Mouse (Mus musculus) lung, adult 2 months (tissue): ENCODE data around the gene Snrpa.

Source experiments
- CTCF ChIP-seq: fragments of 200-500 bp; IDR thresholded peaks from 2 replicates; pipeline ENCODE4 v1.5.1; 2011; ENCODE audit warnings: mild to moderate bottlenecking, low read length, control low read depth; ENCODE audit not compliant: insufficient read depth
- POLR2A ChIP-seq: fragments of 200-500 bp; IDR thresholded peaks from 2 replicates; pipeline ENCODE4 v1.6.1; 2011; ENCODE audit warnings: low read depth, mild to moderate bottlenecking, control low read depth, low read length, borderline replicate concordance; ENCODE audit errors: extremely low read depth

DNA sequence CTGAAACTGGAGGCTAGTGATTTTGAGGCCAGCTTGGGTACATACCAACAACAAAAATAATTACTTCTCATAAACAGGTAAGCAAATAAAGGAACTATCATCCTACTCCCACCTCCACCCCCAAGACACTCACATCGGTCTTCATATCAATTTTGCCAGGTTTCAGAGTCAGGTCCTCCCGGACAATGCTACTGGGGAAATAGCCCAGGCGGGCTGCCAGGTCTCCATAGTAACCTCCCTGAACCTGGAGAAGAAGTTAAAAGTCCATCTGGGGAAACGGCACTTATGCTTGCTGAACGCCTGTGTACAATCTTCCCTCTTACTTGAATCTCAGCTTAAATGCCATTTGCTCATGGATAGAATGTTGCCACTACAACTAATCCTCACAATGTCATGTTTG, 16.0 kb downstream of the Snrpa start:
- TF ChIP-seq CTCF (no peak), POLR2A (no peak)
